Mouse (Mus musculus) forebrain, embryonic 12.5 days (tissue): ENCODE data around the gene Ss18l2. TPM values are rescaled to one million over a fixed set of nuclear protein-coding genes. Genes with fewer than 3 reads are reported as not detected.

ENCODE experiments used
- ATAC-seq: fragments of 200-750 bp; cut with Nextera tagmentation; 2 replicates; pipeline ENCODE4 v1.8.0; 2017; ENCODE audit warnings: moderate TSS enrichment; ENCODE audit not compliant: low FRiP score
- H3K27ac ChIP-seq: fragments of 300-500 bp; sonication (generic); 2 replicates; pipeline ENCODE4 v1.5.1; 2016; ENCODE audit warnings: mild to moderate bottlenecking
- H3K27me3 ChIP-seq: fragments of 300-500 bp; sonication (generic); 2 replicates; pipeline ENCODE4 v1.6.1; 2016; ENCODE audit warnings: mild to moderate bottlenecking
- H3K36me3 ChIP-seq: fragments of 300-500 bp; sonication (generic); replicated peaks from 2 replicates; pipeline ENCODE4 v1.6.1; 2016; ENCODE audit warnings: mild to moderate bottlenecking
- H3K4me1 ChIP-seq: fragments of 300-500 bp; sonication (generic); 2 replicates; pipeline ENCODE4 v1.6.1; 2016
- H3K4me2 ChIP-seq: fragments of 300-500 bp; sonication (generic); 2 replicates; pipeline ENCODE4 v1.6.1; 2016; ENCODE audit warnings: mild to moderate bottlenecking, moderate library complexity
- H3K4me3 ChIP-seq: fragments of 300-500 bp; sonication (generic); replicated peaks from 2 replicates; pipeline ENCODE4 v1.5.1; 2016; ENCODE audit warnings: mild to moderate bottlenecking
- H3K9ac ChIP-seq: fragments of 300-500 bp; sonication (generic); 2 replicates; pipeline ENCODE4 v1.6.1; 2016; ENCODE audit warnings: mild to moderate bottlenecking
- H3K9me3 ChIP-seq: fragments of 300-500 bp; sonication (generic); 2 replicates; pipeline ENCODE4 v1.6.1; 2016
- WGBS: fragments of 180-500 bp; shearing (Covaris S2); methylation state at CpG from one replicate; pipeline ENCODE4 v1.1.7; 2016; 5-methylcytosine and 5-hydroxymethylcytosine counted together
- polyA plus RNA-seq: library from polyadenylated mRNA; unstranded; fragments of >200 nt; fragmentation: Nextera tagmentation; extraction: Ambion mirVana; gene quantifications from 2 replicates; pipeline ENCODE4 v1.2.1, GENCODE M21; 2016

Ss18l2 gene
- 97.5 and 104 TPM in 2 replicates for polyA plus RNA-seq

GRCm38 (mm10) chr9:121709898-121710583, at the start of gene Ss18l2:
TSS of gene Ss18l2 (plus strand) at chr9:121710329.
- Histone ChIP-seq H3K27ac (peak within 1 kb of the TSS; percentile 88), H3K27me3 (0 out of 2 replicates have a peak, but pooled peaks cover 5% of the 10 kb centered on the region), H3K9me3 (no peaks in the 10 kb centered on the region), H3K36me3 (peaks cover 15% of the 10 kb centered on the region; the same call in 1 of the 2 replicates), H3K9ac (peak within 1 kb of the TSS; percentile 88), H3K4me3 (peak within 1 kb of the TSS; percentile 87), H3K4me1 (peaks cover 29% of the 10 kb centered on the region), H3K4me2 (peak within 1 kb of the TSS; percentile 85)
- WGBS, result 5% methylated on average over 37 of the region's 37 CpGs
- peak; percentile 100 for ATAC-seq

DNA sequence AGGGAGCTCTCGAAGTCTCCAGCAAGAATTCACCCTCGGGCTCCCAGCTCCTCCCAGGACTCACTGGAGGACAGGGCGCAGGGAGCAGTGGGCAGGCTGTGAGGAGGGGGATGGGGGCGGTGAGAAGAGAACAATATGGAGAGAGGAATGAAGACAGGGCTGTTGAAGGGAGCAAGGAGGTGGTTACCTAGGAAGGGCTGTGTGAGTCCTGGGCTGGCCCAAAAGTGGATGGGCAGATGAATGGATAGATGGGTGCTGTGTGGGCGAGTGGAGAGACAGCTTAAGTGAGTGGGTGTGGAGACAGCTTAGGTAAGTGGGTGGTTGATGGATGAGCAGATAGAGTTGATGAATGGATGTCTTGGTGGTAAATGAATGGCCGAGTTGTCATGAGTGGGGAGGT, 46.7 kb upstream of the Ss18l2 start:
- no peak overlapping the region for H3K9ac ChIP-seq
- no peaks in the 10 kb centered on the region for H3K36me3 ChIP-seq
- no peak overlapping the region for H3K27ac ChIP-seq
- peaks cover 10% of the 10 kb centered on the region for H3K27me3 ChIP-seq
- H3K4me3 ChIP-seq, result no peak overlapping the region
- WGBS, result 80% methylated on average over 6 of the region's 6 CpGs
- peaks cover 7% of the 10 kb centered on the region; the same call in 1 of the 2 replicates for H3K4me1 ChIP-seq
- H3K9me3 ChIP-seq, result no peaks in the 10 kb centered on the region
- no peak for ATAC-seq
- no peak overlapping the region for H3K4me2 ChIP-seq

DNA sequence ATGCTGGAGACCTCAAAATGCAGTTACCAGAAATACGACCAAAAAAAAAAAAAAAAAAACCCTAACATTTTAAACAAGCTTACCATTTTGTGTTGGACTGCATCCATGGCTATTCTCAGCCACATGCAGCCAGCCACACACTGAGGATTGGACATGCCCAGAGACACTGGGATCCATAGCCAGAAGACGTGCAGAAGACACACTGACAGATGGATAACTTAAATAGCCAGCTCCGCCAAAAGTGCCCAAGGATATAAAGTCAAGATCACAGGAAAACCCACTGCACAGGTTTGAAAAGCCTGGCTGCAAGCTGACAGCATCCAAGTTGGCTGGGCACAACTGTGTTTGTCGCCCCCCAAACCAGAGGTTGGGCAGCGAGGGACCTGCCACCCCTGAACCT, 46.0 kb upstream of the Ss18l2 start:
- H3K9ac ChIP-seq, result no peak overlapping the region
- no peak overlapping the region for H3K4me3 ChIP-seq
- peaks cover 16% of the 10 kb centered on the region for H3K27me3 ChIP-seq
- no peak for ATAC-seq
- H3K4me2 ChIP-seq, result no peak overlapping the region
- no peaks in the 10 kb centered on the region for H3K9me3 ChIP-seq
- peaks cover 8% of the 10 kb centered on the region; the same call in 1 of the 2 replicates for H3K4me1 ChIP-seq
- no peaks in the 10 kb centered on the region for H3K36me3 ChIP-seq
- no peak overlapping the region for H3K27ac ChIP-seq
- 79% methylated on average over 5 of the region's 5 CpGs for WGBS

DNA sequence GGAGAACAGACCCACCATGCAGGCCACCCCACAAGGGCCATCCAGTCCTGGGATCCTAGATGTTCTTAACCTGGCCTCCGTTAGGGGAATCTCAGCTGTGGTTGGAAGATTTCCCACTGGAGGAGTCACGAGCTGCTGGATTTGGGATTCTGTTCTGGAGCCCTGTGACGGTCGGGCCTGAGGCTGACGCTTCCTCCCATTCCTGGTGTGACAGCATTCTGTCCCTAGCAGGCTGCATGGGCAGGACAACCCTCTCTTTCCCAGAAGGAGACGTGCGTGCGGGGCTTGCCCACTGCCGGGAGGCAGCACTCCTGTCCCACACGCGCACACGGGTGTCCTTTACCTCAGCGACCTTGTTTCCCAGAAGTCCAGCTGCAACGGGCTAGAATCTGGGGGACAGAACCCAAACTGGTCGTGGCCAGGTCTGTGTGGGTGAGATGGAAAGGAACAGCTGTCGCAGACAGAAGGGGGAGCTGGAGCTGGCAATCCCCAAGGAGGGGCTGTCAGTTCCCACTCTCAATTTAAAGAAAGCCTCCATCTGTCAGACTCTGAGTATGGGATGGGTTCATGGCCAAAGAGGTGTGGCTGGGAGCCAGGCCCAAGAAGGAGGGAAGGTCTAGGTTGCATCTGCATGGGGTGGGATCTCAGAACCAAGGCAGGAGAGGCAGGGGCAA, 43.0 kb upstream of the Ss18l2 start:
- no peaks in the 10 kb centered on the region for H3K9me3 ChIP-seq
- no peaks in the 10 kb centered on the region for H3K36me3 ChIP-seq
- no peak overlapping the region for H3K9ac ChIP-seq
- peak overlapping the region; percentile 43; the same call in 1 of the 2 replicates for H3K27ac ChIP-seq
- ATAC-seq, result peak; percentile 17; the same call in 1 of the 2 replicates
- 73% methylated on average over 16 of the region's 16 CpGs for WGBS
- H3K4me2 ChIP-seq, result no peak overlapping the region
- peaks cover 26% of the 10 kb centered on the region for H3K4me1 ChIP-seq
- H3K27me3 ChIP-seq, result peaks cover 36% of the 10 kb centered on the region
- H3K4me3 ChIP-seq, result no peak overlapping the region

- Histone ChIP-seq H3K9me3 (no peaks in the 10 kb centered on the region), H3K9ac (no peak overlapping the region), H3K4me2 (no peak overlapping the region), H3K36me3 (no peaks in the 10 kb centered on the region), H3K27ac (0 out of 2 replicates have a peak overlapping the region, but pooled peaks have one; percentile 3), H3K4me3 (no peak overlapping the region), H3K27me3 (peaks cover 36% of the 10 kb centered on the region), H3K4me1 (peaks cover 29% of the 10 kb centered on the region)
- ATAC-seq, result no peak
- 81% methylated on average over 11 of the region's 11 CpGs for WGBS
Measured at GRCm38 (mm10) chr9:121667822-121668221, 42.3 kb upstream of the Ss18l2 start.

- Histone ChIP-seq H3K9me3 (no peaks in the 10 kb centered on the region), H3K27me3 (peaks cover 36% of the 10 kb centered on the region), H3K27ac (no peak overlapping the region), H3K4me1 (peaks cover 29% of the 10 kb centered on the region), H3K4me3 (peak overlapping the region; percentile 35), H3K4me2 (peak overlapping the region; percentile 68), H3K9ac (peak overlapping the region; percentile 38), H3K36me3 (no peaks in the 10 kb centered on the region)
- under 1% methylated on average over 28 of the region's 28 CpGs for WGBS
- peak; percentile 80 for ATAC-seq
Measured at GRCm38 (mm10) chr9:121669348-121669791, 40.8 kb upstream of the Ss18l2 start.

- Histone ChIP-seq H3K4me1 (peaks cover 29% of the 10 kb centered on the region), H3K9ac (no peak overlapping the region), H3K36me3 (no peaks in the 10 kb centered on the region), H3K4me3 (no peak overlapping the region), H3K27ac (no peak overlapping the region), H3K27me3 (peaks cover 36% of the 10 kb centered on the region), H3K9me3 (no peaks in the 10 kb centered on the region), H3K4me2 (no peak overlapping the region)
- ATAC-seq, result no peak
- WGBS, result 19% methylated on average over 7 of the region's 7 CpGs
Measured at GRCm38 (mm10) chr9:121671300-121671699, 38.8 kb upstream of the Ss18l2 start.

- Histone ChIP-seq H3K27ac (no peak overlapping the region), H3K4me2 (no peak overlapping the region)
Measured at GRCm38 (mm10) chr9:121672311-121672710, 37.8 kb upstream of the Ss18l2 start.

DNA sequence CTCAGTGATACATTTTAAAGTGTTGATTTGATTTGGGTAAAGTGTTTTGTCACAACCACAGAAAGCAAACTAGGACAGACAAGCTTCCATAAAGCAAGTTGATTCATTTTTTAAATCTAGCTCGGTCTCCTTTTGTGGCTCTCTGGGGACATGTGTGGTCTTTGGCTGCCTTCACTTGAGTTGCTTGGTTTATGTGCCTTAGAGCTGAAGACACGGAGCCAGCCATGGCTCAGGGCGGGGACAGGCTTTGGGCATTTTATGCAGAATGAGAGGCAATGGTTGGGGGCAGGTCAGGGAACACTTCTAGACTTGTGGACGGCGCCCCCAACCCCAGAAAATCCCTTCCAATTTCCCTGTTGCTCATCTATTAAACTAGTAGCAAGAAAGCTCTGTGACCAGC, 36.4 kb upstream of the Ss18l2 start:
- no peak overlapping the region for H3K4me3 ChIP-seq
- H3K4me1 ChIP-seq, result peaks cover 23% of the 10 kb centered on the region
- no peak overlapping the region for H3K9ac ChIP-seq
- 76% methylated on average over 5 of the region's 5 CpGs for WGBS
- no peak overlapping the region for H3K27ac ChIP-seq
- H3K36me3 ChIP-seq, result no peaks in the 10 kb centered on the region
- no peak for ATAC-seq
- peaks cover 27% of the 10 kb centered on the region for H3K27me3 ChIP-seq
- no peak overlapping the region for H3K4me2 ChIP-seq
- no peaks in the 10 kb centered on the region for H3K9me3 ChIP-seq

More at GRCm38 (mm10) chr9:121672311-121672710, 37.8 kb upstream of the Ss18l2 start:
- Histone ChIP-seq H3K9me3 (no peaks in the 10 kb centered on the region), H3K36me3 (no peaks in the 10 kb centered on the region), H3K9ac (no peak overlapping the region), H3K4me1 (peaks cover 26% of the 10 kb centered on the region), H3K27me3 (peaks cover 40% of the 10 kb centered on the region), H3K4me3 (no peak overlapping the region)
- ATAC-seq, result no peak
- 69% methylated on average over 5 of the region's 5 CpGs for WGBS

DNA sequence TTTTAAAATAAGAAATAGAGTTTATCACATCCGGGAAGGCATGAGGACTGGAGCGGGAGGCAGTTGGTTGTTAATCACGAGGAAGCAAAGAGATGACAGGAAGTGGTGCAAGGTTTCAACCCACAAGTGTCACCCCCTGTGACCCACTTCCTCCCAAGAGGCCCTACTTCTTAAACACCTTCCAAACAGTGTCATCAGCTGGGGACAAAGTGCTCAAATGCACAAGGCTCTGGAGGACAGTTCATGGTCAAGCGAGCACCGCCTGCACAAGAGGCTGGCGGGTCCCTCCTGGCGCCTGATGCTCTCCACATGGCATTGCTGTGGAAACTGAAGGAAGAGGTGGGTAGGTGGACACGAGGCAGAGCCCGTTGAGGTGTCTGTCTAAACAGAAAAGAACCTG, 35.1 kb upstream of the Ss18l2 start:
- Histone ChIP-seq H3K9me3 (no peaks in the 10 kb centered on the region), H3K4me1 (peaks cover 18% of the 10 kb centered on the region), H3K27ac (no peak overlapping the region), H3K4me2 (no peak overlapping the region), H3K9ac (no peak overlapping the region), H3K4me3 (no peak overlapping the region), H3K36me3 (no peaks in the 10 kb centered on the region), H3K27me3 (peaks cover 16% of the 10 kb centered on the region)
- WGBS, result 92% methylated on average over 9 of the region's 9 CpGs
- no peak for ATAC-seq

GRCm38 (mm10) chr9:121675556-121675955, 34.6 kb upstream of the Ss18l2 start:
- Histone ChIP-seq H3K9ac (no peak overlapping the region), H3K27ac (no peak overlapping the region), H3K4me2 (no peak overlapping the region), H3K4me3 (no peak overlapping the region), H3K27me3 (peaks cover 10% of the 10 kb centered on the region), H3K4me1 (peaks cover 12% of the 10 kb centered on the region), H3K36me3 (no peaks in the 10 kb centered on the region), H3K9me3 (no peaks in the 10 kb centered on the region)
- 94% methylated on average over 2 of the region's 2 CpGs for WGBS
- ATAC-seq, result no peak

DNA sequence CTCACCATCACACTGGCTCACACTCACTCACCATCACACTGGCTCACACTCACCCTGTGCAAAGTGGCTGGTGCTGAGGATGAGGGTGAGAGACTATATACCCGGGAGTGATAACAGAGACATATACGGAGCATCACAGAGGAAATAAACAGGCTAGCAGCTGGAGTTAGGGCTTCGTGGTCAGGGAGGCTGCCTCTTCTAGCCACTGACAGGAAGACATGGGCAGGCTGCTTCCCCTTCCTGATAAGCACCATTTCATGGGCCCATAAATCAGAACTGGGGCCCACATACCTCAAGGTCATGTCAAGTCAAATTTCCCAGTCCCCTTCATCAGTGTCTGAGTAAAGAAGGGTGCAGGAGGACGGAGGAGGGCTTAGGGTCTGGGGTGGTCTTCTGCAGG, 33.1 kb upstream of the Ss18l2 start:
- H3K4me3 ChIP-seq, result no peak overlapping the region
- whole genome bisulfite sequencing, result 87% methylated on average over 4 of the region's 4 CpGs

More for the DNA sequence above, 33.1 kb upstream of the Ss18l2 start:
- H3K27me3 ChIP-seq, result 0 out of 2 replicates have a peak, but pooled peaks cover 4% of the 10 kb centered on the region
- H3K9me3 ChIP-seq, result no peaks in the 10 kb centered on the region
- no peak overlapping the region for H3K27ac ChIP-seq
- no peak overlapping the region for H3K9ac ChIP-seq
- no peak overlapping the region for H3K4me2 ChIP-seq
- H3K36me3 ChIP-seq, result peaks cover 8% of the 10 kb centered on the region
- no peak for ATAC-seq
- peaks cover 9% of the 10 kb centered on the region for H3K4me1 ChIP-seq
